Mouse (Mus musculus): ENCODE results near the gene Grm4.

Gene Grm4

GRCm38 (mm10) chr17:27480143-27481103 is 40.8 kb downstream of the Grm4 start:
- DNase-seq, result no peak

GRCm38 (mm10) chr17:27475650-27476049 is 45.6 kb downstream of the Grm4 start:
- no peak for DNase-seq

DNA sequence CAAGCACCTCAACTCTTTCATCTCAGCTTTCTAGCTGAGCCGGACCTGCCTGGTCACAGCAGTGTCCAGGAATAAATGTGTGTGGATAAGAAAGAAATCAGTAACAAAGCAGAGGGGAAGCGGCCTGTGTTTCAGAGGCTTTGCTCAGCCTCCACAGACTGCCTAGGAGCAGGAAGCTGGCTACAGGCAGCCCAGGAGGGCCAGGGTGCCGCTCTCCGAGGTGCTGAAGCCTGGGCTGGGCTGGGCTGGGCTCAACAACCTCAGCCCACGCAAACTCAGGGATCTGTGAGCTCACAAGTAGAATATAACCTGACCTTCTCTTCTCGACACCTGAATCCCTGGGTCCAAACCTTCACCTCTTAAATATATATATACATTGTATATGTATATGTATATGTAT is 54.6 kb downstream of the Grm4 start:
- DNase-seq, result no peak

DNA sequence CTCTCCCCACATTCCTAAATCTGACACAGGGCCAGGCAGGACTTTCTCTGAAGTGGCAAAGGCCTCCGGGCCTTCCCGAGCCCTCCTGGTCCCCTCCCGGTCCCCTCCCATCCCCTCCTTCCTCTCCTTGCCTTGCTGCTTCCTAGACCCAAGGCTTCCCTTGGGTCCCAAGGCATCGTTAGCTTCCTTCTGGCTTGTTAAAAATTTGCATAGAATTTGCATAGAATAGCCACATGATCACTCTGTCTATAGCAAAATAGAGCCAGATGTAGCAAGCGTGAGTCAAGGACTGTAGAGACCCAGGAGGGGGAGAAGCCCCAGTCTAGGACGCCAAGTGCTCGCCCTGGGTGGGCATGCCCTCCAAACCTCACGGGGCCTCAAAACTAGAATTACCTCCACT is 55.3 kb downstream of the Grm4 start:
- no peak for DNase-seq

DNA sequence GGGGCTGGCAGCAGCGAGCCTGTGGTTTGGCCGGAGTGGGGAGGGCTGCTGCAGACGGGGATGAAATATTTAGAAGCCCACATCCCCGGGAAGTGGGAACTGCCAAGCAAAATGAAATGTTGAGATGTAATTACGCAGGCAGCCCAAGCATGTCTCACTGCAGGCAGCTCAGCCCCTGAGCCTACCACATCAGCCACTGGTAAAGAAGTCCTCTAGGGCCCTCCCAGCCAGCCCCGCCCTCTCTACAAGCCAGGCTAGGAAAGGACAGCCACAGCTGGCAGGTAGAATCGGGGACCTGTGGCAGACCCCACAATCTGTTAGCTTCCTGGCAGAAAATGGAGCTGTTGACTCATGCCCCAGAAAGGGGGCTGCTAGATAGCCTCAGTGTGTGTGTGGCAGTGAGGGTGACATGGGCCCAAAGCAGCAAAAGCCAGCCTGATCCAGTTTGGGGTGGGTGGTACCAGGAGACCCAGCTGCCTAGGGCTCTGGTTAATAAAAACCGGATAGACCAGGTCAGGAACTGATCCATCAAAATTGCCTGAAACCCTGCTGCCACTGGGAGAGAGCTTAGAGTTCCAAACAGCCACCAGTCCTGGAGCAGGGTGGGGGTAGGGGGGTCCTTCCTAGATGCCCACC is 56.8 kb downstream of the Grm4 start:
- DNase-seq, result no peak

- DNase-seq, result no peak
These were observed 61.2 kb downstream of the Grm4 start for GRCm38 (mm10) chr17:27459979-27460378.

DNA sequence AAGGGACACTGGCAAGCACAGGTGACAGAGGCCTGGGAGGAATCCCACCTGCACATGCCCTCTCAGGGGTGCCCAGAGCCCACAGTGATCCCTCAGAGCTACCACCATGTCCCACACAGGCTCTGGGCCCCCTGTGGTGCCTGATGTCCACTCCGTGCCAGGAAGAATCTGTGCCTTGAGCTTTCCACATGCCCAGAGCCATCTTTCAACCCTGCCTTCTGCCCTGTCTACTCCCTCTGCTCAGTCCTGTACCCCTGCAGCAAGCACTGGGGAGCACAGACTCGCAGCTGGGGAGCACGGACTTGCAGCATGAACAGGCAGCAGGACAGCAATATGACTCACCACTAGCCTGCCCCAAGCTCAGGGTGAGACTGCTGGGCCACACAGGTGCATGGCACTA is 62.0 kb downstream of the Grm4 start:
- no peak for DNase-seq

DNA sequence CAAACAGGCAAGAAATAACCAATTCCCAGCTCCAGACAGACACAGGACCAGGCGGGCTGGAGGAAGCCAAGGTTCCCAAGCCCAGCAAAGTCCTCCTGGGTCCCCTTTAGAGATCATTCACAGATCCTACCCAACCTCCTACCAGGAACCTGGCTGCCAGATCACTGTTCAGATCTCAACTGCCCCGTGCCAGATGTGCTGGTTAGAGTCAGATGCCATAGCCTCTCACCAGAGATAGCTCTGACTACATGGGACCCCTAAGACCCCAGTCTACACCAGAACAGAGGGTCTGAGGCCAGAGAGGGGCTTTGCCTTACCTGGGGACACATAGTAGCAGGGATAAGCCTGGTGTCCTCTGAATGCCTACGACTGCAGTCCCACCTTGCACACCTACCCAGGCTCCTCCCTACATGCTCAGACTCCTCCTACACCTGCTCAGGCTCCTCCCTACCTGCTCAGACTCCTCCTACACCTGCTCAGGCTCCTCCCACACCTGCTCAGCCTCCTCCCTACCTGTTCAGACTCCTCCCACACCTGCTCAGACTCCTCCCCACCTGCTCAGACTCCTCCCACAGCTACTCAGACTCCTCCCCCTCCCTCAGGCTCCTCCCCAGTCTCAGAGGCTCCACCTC is 63.2 kb downstream of the Grm4 start:
- DNase-seq, result no peak

DNA sequence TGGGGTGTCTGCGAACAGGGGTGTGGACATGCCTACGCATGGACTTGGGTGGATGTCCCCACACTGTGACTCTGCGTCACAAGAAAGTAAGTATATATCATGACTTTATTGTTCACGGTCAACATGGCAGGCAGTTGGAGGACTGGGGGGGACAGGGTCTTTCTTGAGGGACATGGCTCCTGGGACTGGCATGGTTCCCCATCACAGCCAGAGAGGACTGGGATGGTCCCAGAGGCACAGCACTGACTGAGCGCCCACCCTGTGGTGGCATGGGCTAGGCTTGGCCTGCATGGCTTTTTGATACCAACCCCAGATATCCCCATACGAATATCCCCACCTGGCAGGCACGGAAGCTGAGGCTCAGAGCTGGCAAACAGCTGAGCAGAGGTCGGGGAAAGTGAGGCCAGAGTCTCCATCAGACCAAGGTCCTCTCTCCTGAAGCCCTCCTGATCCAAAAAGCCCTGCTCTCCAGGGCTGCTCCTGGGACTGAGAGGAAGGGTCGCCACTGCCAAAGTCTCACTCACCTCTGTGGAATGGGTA is 64.1 kb downstream of the Grm4 start:
- DNase-seq, result no peak

DNA sequence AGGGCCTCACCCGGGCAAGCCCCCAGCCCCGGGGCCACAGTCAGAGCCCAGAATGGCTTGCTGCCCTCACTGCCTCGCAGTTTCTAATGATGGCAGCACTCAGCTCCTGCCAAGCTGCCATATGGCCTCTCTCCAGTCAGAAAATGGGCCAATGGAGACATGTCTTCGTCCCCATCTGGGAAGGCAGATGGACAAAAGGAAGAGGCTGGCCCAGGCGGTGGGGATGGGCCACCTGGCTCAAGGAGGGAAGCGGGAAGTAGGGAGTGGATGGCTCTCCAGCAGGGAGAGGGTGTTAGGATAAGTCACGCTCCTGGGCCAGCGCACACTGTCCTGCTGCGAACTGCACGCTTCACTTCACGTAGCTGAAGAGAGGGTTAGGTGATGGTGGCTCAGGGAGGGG is 64.8 kb downstream of the Grm4 start:
- peak; percentile 97 for DNase-seq

- DNase-seq, result no peak
These were observed 66.0 kb downstream of the Grm4 start for GRCm38 (mm10) chr17:27455012-27455784.

GRCm38 (mm10) chr17:27454396-27454795 is 66.8 kb downstream of the Grm4 start:
- DNase-seq, result peak; percentile 59

DNA sequence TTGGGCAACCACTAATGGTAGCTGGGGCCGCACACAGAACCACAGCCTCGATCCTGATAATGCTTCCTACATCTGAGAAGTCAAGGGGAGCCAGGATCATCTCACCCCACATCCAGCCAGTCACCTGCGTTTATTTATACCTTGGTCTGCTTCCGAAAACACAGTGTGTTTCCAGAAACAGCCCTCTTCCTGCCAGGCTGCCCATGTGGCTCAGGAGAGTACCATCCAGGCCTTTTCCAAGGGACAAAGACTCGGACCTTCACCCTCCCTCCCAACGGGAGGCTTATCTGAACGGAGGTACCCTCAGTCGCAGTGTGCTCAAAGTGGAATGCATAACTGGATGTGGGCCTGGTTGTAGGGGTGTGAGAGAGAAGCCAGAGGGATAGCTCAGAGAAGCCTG is 68.2 kb downstream of the Grm4 start:
- peak; percentile 47 for DNase-seq

GRCm38 (mm10) chr17:27451787-27452186 is 69.4 kb downstream of the Grm4 start:
- DNase-seq, result peak; percentile 71

- peak; percentile 62 for DNase-seq
These were observed 70.0 kb downstream of the Grm4 start for GRCm38 (mm10) chr17:27451216-27451615.

DNA sequence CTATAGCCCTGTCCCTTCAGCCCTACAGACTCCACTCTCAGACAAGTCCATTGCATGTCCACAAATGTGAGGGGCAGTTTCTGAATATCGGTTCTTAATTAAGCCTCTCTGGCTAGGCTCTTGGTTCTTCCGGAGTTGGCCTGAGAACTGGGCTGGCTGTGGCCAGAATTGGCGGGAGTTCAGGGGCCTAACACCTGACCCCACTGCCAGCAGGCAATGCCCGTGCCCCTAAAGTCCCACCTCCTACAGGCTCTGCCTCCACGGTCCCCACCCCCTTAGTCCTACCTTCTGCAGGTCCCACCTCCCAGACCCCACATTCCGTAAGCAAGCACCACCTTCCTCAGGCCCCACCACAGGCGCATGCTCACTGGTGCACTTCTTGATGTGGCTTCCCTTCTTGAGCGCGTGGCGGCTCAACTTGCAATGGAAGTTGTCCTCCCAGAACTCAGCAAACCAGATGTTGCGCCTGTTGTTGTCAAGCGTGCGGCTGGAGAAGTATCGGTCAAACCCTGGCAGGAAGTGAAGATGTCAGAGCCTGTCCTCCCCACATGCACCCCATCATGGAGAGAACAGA is 71.4 kb downstream of the Grm4 start:
- peak; percentile 69 for DNase-seq

GRCm38 (mm10) chr17:27448749-27449148 is 72.5 kb downstream of the Grm4 start:
- peak; percentile 80 for DNase-seq

DNA sequence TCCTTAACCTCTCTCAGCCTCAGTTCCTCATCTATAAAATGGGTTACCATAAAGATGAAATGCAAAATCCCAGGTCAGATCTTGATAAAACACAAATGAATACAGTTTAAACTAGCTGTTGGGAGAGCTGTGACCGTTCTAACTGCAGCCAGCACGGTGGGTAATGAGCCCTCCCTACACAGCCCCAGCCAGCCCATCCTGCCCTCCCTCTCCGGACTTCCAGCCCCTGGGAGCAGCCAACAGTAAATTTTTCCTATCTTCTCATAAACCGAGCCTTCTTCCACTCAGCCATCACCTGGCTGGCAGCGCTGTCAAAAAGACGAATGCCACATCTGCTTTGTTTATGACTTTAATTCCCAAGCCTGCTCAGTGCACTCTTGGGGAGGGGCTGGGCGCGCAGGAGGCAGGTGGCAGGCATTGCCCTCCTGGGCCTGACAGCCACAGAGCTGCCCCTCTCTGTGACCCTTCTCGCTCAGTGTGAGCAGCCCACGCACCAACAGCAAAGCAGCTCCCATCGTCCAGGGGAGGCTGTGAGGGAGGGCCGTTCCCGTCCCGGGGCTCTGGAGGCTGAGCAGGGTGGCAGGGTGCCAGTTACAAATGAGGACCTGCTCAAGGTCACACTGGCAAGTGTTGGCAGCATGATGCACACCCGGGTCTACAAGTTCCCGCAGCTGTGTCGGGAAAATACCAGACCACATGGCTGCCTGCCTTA is 75.7 kb downstream of the Grm4 start:
- DNase-seq, result no peak

GRCm38 (mm10) chr17:27442538-27443113 is 78.6 kb downstream of the Grm4 start:
- DNase-seq, result no peak

DNA sequence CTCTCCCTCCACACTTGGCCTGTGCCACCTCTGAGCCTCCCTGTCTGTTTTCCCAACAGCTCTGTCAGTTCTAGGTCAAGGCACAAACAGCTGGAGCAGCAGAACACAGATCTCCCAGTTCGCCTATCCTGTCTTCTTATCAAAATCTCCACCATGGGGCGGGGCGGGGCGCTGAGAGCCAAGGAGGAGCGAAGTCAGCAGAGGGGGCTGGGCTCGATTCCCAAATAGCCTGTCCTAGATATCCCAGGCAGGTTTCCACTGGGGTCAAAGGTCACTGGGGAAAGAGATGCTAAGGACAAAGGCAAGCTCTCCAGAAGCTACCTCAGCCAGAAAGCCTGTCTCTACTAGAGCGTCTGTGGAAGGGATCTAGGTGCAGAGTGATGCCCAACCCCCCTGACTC is 79.4 kb downstream of the Grm4 start:
- no peak for DNase-seq

DNA sequence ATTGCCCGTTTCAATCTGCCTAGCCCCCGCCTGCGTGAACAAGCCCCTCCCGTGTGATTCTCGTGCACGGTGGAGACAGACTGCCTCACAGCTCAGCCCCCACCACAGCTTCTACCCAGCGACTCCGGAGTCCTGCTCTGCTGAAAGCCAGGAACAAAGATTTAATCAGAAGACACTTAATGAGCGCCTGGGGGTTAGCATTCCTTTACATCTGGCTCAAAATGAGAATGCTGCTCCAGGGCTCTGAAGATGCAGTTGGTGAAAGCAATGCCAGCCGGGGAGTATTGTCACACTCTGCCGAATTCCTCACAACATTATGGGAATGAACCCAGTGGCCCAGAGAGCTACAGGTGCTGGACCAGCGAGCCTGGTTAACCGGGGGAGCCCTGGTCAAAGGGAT is 85.4 kb downstream of the Grm4 start:
- no peak for DNase-seq
